Mouse (Mus musculus) hindbrain, embryonic 15.5 days (tissue): ENCODE data around the gene Slc25a21. TPM values are rescaled to one million over a fixed set of nuclear protein-coding genes. Genes with fewer than 3 reads are reported as not detected.

Experiments used
- ATAC-seq: fragments of 200-750 bp; cut with Nextera tagmentation; 2 replicates; pipeline ENCODE4 v1.8.0; 2017; ENCODE audit warnings: low read depth, moderate number of reproducible peaks, moderate TSS enrichment; ENCODE audit not compliant: low FRiP score
- H3K27ac ChIP-seq: fragments of 300-500 bp; sonication (generic); replicated peaks from 2 replicates; pipeline ENCODE4 v1.5.1; 2015; ENCODE audit warnings: mild to moderate bottlenecking, inconsistent platforms
- H3K27me3 ChIP-seq: fragments of 300-500 bp; sonication (generic); 2 replicates; pipeline ENCODE4 v1.6.1; 2015; ENCODE audit warnings: control low read depth, inconsistent platforms
- H3K36me3 ChIP-seq: fragments of 300-500 bp; sonication (generic); 2 replicates; pipeline ENCODE4 v1.6.1; 2015; ENCODE audit warnings: control low read depth, inconsistent platforms
- H3K4me1 ChIP-seq: fragments of 300-500 bp; sonication (generic); replicated peaks from 2 replicates; pipeline ENCODE4 v1.6.1; 2015; ENCODE audit warnings: control low read depth, inconsistent platforms
- H3K4me2 ChIP-seq: fragments of 300-500 bp; sonication (generic); 2 replicates; pipeline ENCODE4 v1.6.1; 2015; ENCODE audit warnings: moderate library complexity, mild to moderate bottlenecking, inconsistent platforms
- H3K4me3 ChIP-seq: fragments of 300-500 bp; sonication (generic); 2 replicates; pipeline ENCODE4 v1.5.1; 2015; ENCODE audit warnings: mild to moderate bottlenecking, inconsistent platforms
- H3K9ac ChIP-seq: fragments of 300-500 bp; sonication (generic); 2 replicates; pipeline ENCODE4 v1.6.1; 2015; ENCODE audit warnings: inconsistent platforms
- H3K9me3 ChIP-seq: fragments of 300-500 bp; sonication (generic); 2 replicates; pipeline ENCODE4 v1.6.1; 2016; ENCODE audit warnings: control low read depth, inconsistent platforms
- WGBS: fragments of 180-500 bp; shearing (Covaris S2); methylation state at CpG from one replicate; pipeline ENCODE4 v1.1.7; 2015; 5-methylcytosine and 5-hydroxymethylcytosine counted together
- polyA plus RNA-seq: library from polyadenylated mRNA; unstranded; fragments of >200 nt; fragmentation: Nextera tagmentation; extraction: Ambion mirVana; gene quantifications from 2 replicates; pipeline ENCODE4 v1.2.1, GENCODE M21; 2015

Gene Slc25a21
- polyA plus RNA-seq, 1 experiment from 2014 or later: 0.10 TPM

GRCm38 (mm10) chr12:56699351-56699750 lies 497.9 kb downstream of the Slc25a21 start:
- Histone ChIP-seq H3K4me2 (no peak overlapping the region), H3K9ac (no peak overlapping the region), H3K9me3 (no peaks in the 10 kb centered on the region), H3K4me3 (no peak overlapping the region), H3K4me1 (peaks cover 21% of the 10 kb centered on the region), H3K27ac (no peak overlapping the region), H3K27me3 (peaks cover 82% of the 10 kb centered on the region), H3K36me3 (no peaks in the 10 kb centered on the region)
- no peak for ATAC-seq
- WGBS: 6% methylated on average over 3 of the region's 3 CpGs

GRCm38 (mm10) chr12:56698191-56698980 lies 498.9 kb downstream of the Slc25a21 start:
- no peak overlapping the region for H3K4me3 ChIP-seq
- no peak overlapping the region for H3K27ac ChIP-seq
- H3K36me3 ChIP-seq: no peaks in the 10 kb centered on the region
- ATAC-seq: no peak
- no peak overlapping the region for H3K9ac ChIP-seq
- 3% methylated on average over 8 of the region's 8 CpGs for WGBS
- no peaks in the 10 kb centered on the region for H3K9me3 ChIP-seq
- H3K27me3 ChIP-seq: peaks cover 87% of the 10 kb centered on the region
- H3K4me2 ChIP-seq: no peak overlapping the region
- H3K4me1 ChIP-seq: peaks cover 21% of the 10 kb centered on the region

GRCm38 (mm10) chr12:56697785-56698184 lies 499.5 kb downstream of the Slc25a21 start:
- ATAC-seq: no peak
- Histone ChIP-seq H3K4me3 (no peak overlapping the region), H3K4me2 (no peak overlapping the region), H3K9ac (no peak overlapping the region), H3K27me3 (peaks cover 91% of the 10 kb centered on the region), H3K9me3 (no peaks in the 10 kb centered on the region), H3K27ac (no peak overlapping the region), H3K4me1 (peaks cover 21% of the 10 kb centered on the region), H3K36me3 (no peaks in the 10 kb centered on the region)
- WGBS: under 1% methylated on average over 12 of the region's 12 CpGs

DNA sequence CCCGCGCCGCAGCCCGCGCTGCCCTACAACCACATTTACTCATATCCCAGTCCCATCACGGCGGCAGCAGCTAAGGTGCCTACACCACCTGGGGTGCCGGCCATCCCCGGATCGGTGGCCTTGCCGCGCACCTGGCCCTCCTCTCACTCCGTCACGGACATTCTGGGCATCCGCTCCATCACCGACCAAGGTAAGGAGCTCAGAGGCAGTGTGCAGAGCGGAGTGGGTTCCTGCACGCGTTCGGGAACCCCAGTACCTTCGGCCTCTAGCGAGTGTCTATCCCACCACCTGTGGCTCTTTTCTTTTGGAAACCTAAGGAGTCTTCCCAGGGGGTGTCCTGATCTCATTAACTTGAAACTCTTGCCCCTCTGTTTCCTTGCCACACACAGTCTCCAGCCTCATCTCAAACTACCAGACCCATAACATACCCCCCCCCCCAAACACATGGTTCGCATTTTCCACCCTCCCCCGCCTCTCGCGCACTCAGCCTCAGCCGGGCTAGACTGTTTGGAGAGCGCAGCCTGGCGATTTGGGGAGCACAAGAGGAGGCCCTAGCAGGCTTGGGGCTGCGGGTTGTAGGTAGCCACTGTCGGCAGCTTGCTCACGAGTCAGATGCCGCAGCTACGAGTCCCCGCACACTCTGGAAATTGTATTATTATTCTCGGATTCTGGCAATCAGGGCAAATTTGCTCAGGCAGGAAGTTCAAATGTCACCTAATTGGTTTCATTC lies 500.1 kb downstream of the Slc25a21 start:
- WGBS: under 1% methylated on average over 36 of the region's 36 CpGs
- ATAC-seq: no peak
- H3K9me3 ChIP-seq: no peaks in the 10 kb centered on the region
- H3K27ac ChIP-seq: no peak overlapping the region
- H3K27me3 ChIP-seq: peaks cover 91% of the 10 kb centered on the region
- H3K36me3 ChIP-seq: no peaks in the 10 kb centered on the region
- H3K4me2 ChIP-seq: peak overlapping the region; percentile 36; the same call in 1 of the 2 replicates
- peak overlapping the region; percentile 15; the same call in 1 of the 2 replicates for H3K4me3 ChIP-seq
- no peak overlapping the region for H3K9ac ChIP-seq
- peaks cover 23% of the 10 kb centered on the region for H3K4me1 ChIP-seq

GRCm38 (mm10) chr12:56696174-56697010 lies 500.9 kb downstream of the Slc25a21 start:
- Histone ChIP-seq H3K9me3 (no peaks in the 10 kb centered on the region), H3K27ac (no peak overlapping the region), H3K4me2 (peak overlapping the region; percentile 36), H3K9ac (no peak overlapping the region), H3K4me3 (peak overlapping the region; percentile 15; the same call in 1 of the 2 replicates), H3K36me3 (no peaks in the 10 kb centered on the region), H3K27me3 (peaks cover 94% of the 10 kb centered on the region), H3K4me1 (peaks cover 27% of the 10 kb centered on the region)
- no peak for ATAC-seq
- WGBS: under 1% methylated on average over 57 of the region's 57 CpGs

DNA sequence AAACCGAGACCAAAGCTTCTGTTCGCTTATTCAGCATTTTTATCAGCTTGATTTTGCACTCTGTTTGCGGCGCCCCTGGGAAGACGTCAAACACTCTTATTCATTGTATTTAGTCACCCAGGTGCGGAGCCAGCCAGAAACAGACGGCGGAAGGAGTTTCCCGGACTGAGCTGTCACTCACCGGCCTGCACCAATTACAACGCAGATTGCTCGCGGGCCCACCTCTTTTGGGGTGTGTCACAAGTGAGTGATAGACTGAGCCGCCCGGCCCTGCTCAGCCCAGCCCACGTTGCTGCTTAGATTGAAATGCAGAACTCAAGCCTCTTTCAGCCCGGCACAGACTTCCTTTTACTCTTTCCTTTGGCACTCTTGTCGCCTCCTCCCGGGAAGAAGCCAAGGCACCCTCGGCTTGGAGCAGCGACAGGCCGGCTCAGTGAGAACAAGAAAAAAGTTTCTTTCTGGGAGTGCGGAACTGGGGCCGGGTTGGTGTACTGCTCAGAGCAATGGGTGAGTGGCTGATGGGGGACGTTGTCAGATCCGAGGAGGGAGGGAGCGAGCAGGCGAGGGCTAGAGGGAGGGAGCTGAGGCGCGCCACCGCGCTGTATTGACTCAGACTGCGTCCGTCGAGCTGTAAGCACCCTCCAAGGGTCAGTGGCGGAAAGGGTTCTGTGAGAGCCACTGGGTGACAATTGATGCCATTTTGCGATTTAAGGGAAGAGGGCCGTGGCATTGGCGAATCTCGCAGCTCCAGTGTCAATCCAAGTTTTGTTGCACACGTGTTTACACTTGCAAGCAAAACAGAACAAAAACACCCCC lies 501.7 kb downstream of the Slc25a21 start:
- peak; percentile 82 for ATAC-seq
- no peaks in the 10 kb centered on the region for H3K36me3 ChIP-seq
- no peaks in the 10 kb centered on the region for H3K9me3 ChIP-seq
- under 1% methylated on average over 41 of the region's 41 CpGs for WGBS
- no peak overlapping the region for H3K27ac ChIP-seq
- peaks cover 95% of the 10 kb centered on the region for H3K27me3 ChIP-seq
- H3K4me1 ChIP-seq: peaks cover 30% of the 10 kb centered on the region
- H3K9ac ChIP-seq: no peak overlapping the region
- peak overlapping the region; percentile 36 for H3K4me2 ChIP-seq
- H3K4me3 ChIP-seq: peak overlapping the region; percentile 15

GRCm38 (mm10) chr12:56694936-56695335 lies 502.3 kb downstream of the Slc25a21 start:
- 0 out of 2 replicates have a peak, but pooled peaks have one; percentile 9 for ATAC-seq
- peaks cover 30% of the 10 kb centered on the region for H3K4me1 ChIP-seq
- H3K9me3 ChIP-seq: no peaks in the 10 kb centered on the region
- peaks cover 95% of the 10 kb centered on the region for H3K27me3 ChIP-seq
- H3K9ac ChIP-seq: no peak overlapping the region
- H3K4me3 ChIP-seq: peak overlapping the region; percentile 15
- H3K4me2 ChIP-seq: peak overlapping the region; percentile 36
- no peaks in the 10 kb centered on the region for H3K36me3 ChIP-seq
- WGBS: under 1% methylated on average over 11 of the region's 11 CpGs
- H3K27ac ChIP-seq: no peak overlapping the region

- H3K4me3 ChIP-seq: no peak overlapping the region
These were observed 502.9 kb downstream of the Slc25a21 start for GRCm38 (mm10) chr12:56694361-56694760.

DNA sequence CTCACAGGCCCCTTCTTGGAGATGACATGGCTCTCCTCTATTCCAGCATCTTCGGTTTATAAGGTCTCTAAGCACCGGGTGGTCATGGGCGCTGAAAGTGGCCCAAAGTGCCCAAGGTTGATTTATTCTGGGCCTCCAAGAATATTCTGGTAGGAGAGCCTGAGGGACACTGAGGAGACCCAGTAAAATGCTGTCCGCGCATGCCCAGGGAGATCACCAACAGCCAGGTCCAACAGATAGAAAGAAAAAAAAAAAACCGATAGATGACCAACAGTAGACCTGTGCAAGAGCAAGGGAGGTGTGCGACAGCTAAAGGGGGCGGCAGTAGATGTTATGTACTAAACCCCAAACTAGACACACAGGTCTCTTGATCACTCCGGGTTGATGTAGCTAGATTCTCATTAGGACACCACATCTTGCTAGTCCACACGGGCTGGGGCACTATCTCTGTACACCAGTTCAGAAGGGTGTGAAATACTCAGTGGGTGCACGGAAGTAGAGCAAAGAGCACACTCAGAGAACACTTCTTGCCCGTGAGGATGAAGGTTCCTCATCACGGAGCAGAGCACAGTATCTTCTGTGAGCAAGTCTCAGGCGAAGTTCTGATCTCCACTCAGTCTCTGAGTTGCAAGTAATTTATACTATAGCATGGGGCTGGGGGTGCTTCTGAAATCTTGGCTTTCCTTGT lies 503.7 kb downstream of the Slc25a21 start:
- peaks cover 30% of the 10 kb centered on the region for H3K4me1 ChIP-seq
- no peak overlapping the region for H3K9ac ChIP-seq
- H3K4me2 ChIP-seq: no peak overlapping the region
- H3K9me3 ChIP-seq: no peaks in the 10 kb centered on the region
- WGBS: 5% methylated on average over 14 of the region's 14 CpGs
- H3K36me3 ChIP-seq: no peaks in the 10 kb centered on the region
- ATAC-seq: no peak
- H3K4me3 ChIP-seq: no peak overlapping the region
- H3K27me3 ChIP-seq: peaks cover 98% of the 10 kb centered on the region
- H3K27ac ChIP-seq: no peak overlapping the region

More at GRCm38 (mm10) chr12:56694361-56694760, 502.9 kb downstream of the Slc25a21 start:
- H3K36me3 ChIP-seq: no peaks in the 10 kb centered on the region
- no peak overlapping the region for H3K4me2 ChIP-seq
- H3K9ac ChIP-seq: no peak overlapping the region
- H3K27me3 ChIP-seq: peaks cover 95% of the 10 kb centered on the region
- no peaks in the 10 kb centered on the region for H3K9me3 ChIP-seq
- H3K4me1 ChIP-seq: peaks cover 30% of the 10 kb centered on the region
- WGBS: 3% methylated on average over 14 of the region's 14 CpGs
- no peak overlapping the region for H3K27ac ChIP-seq
- no peak for ATAC-seq

DNA sequence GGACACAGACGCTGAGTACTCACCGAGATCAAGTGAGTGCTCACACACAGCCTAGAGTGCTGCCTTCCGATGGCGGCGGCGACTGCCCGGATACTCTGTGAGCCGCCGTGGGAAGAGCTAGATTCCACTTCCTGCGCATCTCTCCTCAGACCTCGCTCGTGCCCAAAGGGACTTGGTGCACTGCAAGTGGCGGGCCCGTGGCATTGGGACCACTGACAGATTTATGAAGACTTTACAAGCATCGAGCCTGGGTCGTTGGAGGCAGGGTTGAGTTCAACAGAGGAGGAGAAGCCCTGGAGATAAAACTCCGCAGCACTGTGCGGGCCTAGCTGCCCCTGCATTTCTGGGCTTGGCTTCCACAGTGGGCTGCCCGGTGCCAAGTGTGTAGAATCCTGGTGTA lies 504.7 kb downstream of the Slc25a21 start:
- Histone ChIP-seq H3K4me2 (no peak overlapping the region), H3K9ac (no peak overlapping the region), H3K27ac (no peak overlapping the region), H3K9me3 (no peaks in the 10 kb centered on the region), H3K36me3 (no peaks in the 10 kb centered on the region), H3K27me3 (peaks cover 99% of the 10 kb centered on the region), H3K4me3 (0 out of 2 replicates have a peak overlapping the region, but pooled peaks have one; percentile 2), H3K4me1 (peaks cover 30% of the 10 kb centered on the region)
- ATAC-seq: no peak
- 1% methylated on average over 19 of the region's 19 CpGs for WGBS
